Mouse (Mus musculus) CD4-positive, CD25-positive, alpha-beta regulatory T cell, adult 9 weeks (primary cell): Measurements from ENCODE around the gene Sema3d. TPM values are rescaled to one million over a fixed set of nuclear protein-coding genes. Genes with fewer than 3 reads are reported as not detected.

ENCODE experiments used
- polyA plus RNA-seq: library from polyadenylated mRNA; unstranded; fragments of 100-300 nt; shearing (Covaris generic); gene quantifications from one replicate; pipeline ENCODE4 v1.2.1, GENCODE M21; 2017

Sema3d gene
- 1.0 TPM for polyA plus RNA-seq

GRCm38 (mm10) chr5:12383133-12383959 lies at the start of gene Sema3d:
TSS of gene Sema3d (plus strand) at chr5:12383385.

